Mouse (Mus musculus): ENCODE measurements at regions not wholly inside any gene's neighbourhood (a gene's known extent, or its start where the extent isn't known, plus 50 kb on each side); places are given as distances from the start of the nearest gene placed in this dataset.

DNA sequence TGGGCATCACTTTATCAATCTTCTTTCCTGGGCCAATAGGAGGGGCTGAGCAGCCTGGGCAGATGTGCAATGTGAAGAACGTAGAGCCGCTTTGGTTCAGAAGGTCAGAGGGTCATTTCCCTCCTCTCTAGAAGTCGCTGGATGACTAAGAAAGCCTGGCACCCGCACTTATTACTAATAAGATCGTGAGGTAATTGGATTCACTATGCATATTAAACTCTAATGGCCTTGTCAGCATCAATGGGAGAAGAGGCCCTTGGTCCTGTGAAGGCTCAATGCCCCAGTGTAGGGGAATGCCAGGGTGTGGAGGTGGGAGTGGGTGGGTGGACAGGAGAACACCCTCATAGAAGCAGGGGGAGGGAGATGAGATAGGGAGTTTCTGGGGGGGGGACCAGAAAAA lies 149.8 kb upstream of the Mast4 start:
- TF ChIP-seq POLR2A (IDR thresholded peaks at IDR 0.05; ENCODE audit: insufficient read length, low read depth) (no peak), POLR2AphosphoS2 (IDR thresholded peaks at IDR 0.05; ENCODE audit: insufficient read length, low read depth) (no peak), TCF3 (IDR thresholded peaks at IDR 0.05; ENCODE audit: insufficient read length, low read depth) (no peak), E2F4 (IDR thresholded peaks at IDR 0.05; ENCODE audit: insufficient read depth) (no peak), USF1 (IDR thresholded peaks at IDR 0.05; ENCODE audit: low read depth) (no peak), TCF12 (IDR thresholded peaks at IDR 0.05; ENCODE audit: insufficient read depth, poor library complexity, severe bottlenecking) (no peak), MAX (IDR thresholded peaks at IDR 0.05; ENCODE audit: low read depth) (no peak), CEBPB (IDR thresholded peaks at IDR 0.05; ENCODE audit: insufficient read depth, poor library complexity, severe bottlenecking) (no peak), MYOG (IDR thresholded peaks at IDR 0.05; ENCODE audit: control insufficient read depth in 1 of 3, insufficient read depth in 1 of 3, insufficient read length in 2 of 3, low read depth in 2 of 3) (no peak), MYOD1 (IDR thresholded peaks at IDR 0.05; ENCODE audit: control insufficient read depth in 1 of 3, insufficient read length in 2 of 3, low read depth in 2 of 3) (no peak)

Data from myocyte (in vitro differentiated cells).